Mouse (Mus musculus) midbrain, embryonic 13.5 days (tissue): ENCODE data around the gene Riok1. TPM values are rescaled to one million over a fixed set of nuclear protein-coding genes. Genes with fewer than 3 reads are reported as not detected.

Experiments
- ATAC-seq: fragments of 200-750 bp; cut with Nextera tagmentation; 2 replicates; pipeline ENCODE4 v1.8.0; 2017; ENCODE audit warnings: mild to moderate bottlenecking, moderate TSS enrichment, moderate library complexity
- H3K27ac ChIP-seq: fragments of 300-500 bp; sonication (generic); 2 replicates; pipeline ENCODE4 v1.5.1; 2015; ENCODE audit warnings: inconsistent platforms, mild to moderate bottlenecking, moderate library complexity
- H3K27me3 ChIP-seq: fragments of 300-500 bp; sonication (generic); 2 replicates; pipeline ENCODE4 v1.6.1; 2015; ENCODE audit warnings: mild to moderate bottlenecking, inconsistent platforms
- H3K36me3 ChIP-seq: fragments of 300-500 bp; sonication (generic); 2 replicates; pipeline ENCODE4 v1.6.1; 2015; ENCODE audit warnings: mild to moderate bottlenecking, inconsistent platforms
- H3K4me1 ChIP-seq: fragments of 300-500 bp; sonication (generic); replicated peaks from 2 replicates; pipeline ENCODE4 v1.6.1; 2015; ENCODE audit warnings: inconsistent platforms
- H3K4me2 ChIP-seq: fragments of 300-500 bp; sonication (generic); replicated peaks from 2 replicates; pipeline ENCODE4 v1.6.1; 2015; ENCODE audit warnings: moderate library complexity, mild to moderate bottlenecking, inconsistent platforms
- H3K4me3 ChIP-seq: fragments of 300-500 bp; sonication (generic); replicated peaks from 2 replicates; pipeline ENCODE4 v1.5.1; 2015; ENCODE audit warnings: mild to moderate bottlenecking, inconsistent platforms
- H3K9ac ChIP-seq: fragments of 300-500 bp; sonication (generic); replicated peaks from 2 replicates; pipeline ENCODE4 v1.6.1; 2015; ENCODE audit warnings: mild to moderate bottlenecking, inconsistent platforms
- H3K9me3 ChIP-seq: fragments of 300-500 bp; sonication (generic); 2 replicates; pipeline ENCODE4 v1.6.1; 2016; ENCODE audit warnings: mild to moderate bottlenecking, inconsistent platforms
- WGBS: fragments of 180-500 bp; shearing (Covaris S2); methylation state at CpG from one replicate; pipeline ENCODE4 v1.1.7; 2015; 5-methylcytosine and 5-hydroxymethylcytosine counted together
- polyA plus RNA-seq: library from polyadenylated mRNA; unstranded; fragments of >200 nt; fragmentation: Nextera tagmentation; extraction: Ambion mirVana; gene quantifications from 2 replicates; pipeline ENCODE4 v1.2.1, GENCODE M21; 2015

Riok1 gene
- 59.5 and 67.5 TPM in 2 replicates for polyA plus RNA-seq

- Histone ChIP-seq H3K27ac (peak within 1 kb of the TSS; percentile 82), H3K4me1 (peaks cover 29% of the 10 kb centered on the region), H3K27me3 (no peaks in the 10 kb centered on the region), H3K9ac (peak within 1 kb of the TSS; percentile 84), H3K9me3 (no peaks in the 10 kb centered on the region), H3K36me3 (peaks cover 18% of the 10 kb centered on the region), H3K4me3 (peak within 1 kb of the TSS; percentile 82), H3K4me2 (peak within 1 kb of the TSS; percentile 86)
- 13% methylated on average over 37 of the region's 37 CpGs for WGBS
- peak; percentile 76; the same call in 1 of the 2 replicates for ATAC-seq
These were observed at the start of gene Riok1 for GRCm38 (mm10) chr13:38036343-38037043. Gene Riok1 (plus strand): TSS chr13:38036995.

GRCm38 (mm10) chr13:37989701-37990100 is 47.1 kb upstream of the Riok1 start:
- Histone ChIP-seq H3K4me1 (peaks cover 12% of the 10 kb centered on the region), H3K27ac (no peak overlapping the region), H3K36me3 (peaks cover 62% of the 10 kb centered on the region), H3K4me2 (no peak overlapping the region), H3K9me3 (no peaks in the 10 kb centered on the region), H3K27me3 (no peaks in the 10 kb centered on the region), H3K4me3 (no peak overlapping the region), H3K9ac (no peak overlapping the region)
- no peak for ATAC-seq
- WGBS = 95% methylated on average over 8 of the region's 8 CpGs

GRCm38 (mm10) chr13:37992638-37993371 is 44.0 kb upstream of the Riok1 start:
- no peak for ATAC-seq
- Histone ChIP-seq H3K9ac (peak overlapping the region; percentile 96), H3K4me2 (peak overlapping the region; percentile 83), H3K27me3 (no peaks in the 10 kb centered on the region), H3K9me3 (no peaks in the 10 kb centered on the region), H3K36me3 (peaks cover 36% of the 10 kb centered on the region), H3K27ac (no peak overlapping the region), H3K4me3 (peak overlapping the region; percentile 87), H3K4me1 (peaks cover 12% of the 10 kb centered on the region)
- 14% methylated on average over 10 of the region's 10 CpGs for WGBS

- H3K9me3 ChIP-seq = no peaks in the 10 kb centered on the region
- peak overlapping the region; percentile 83 for H3K4me2 ChIP-seq
- H3K36me3 ChIP-seq = peaks cover 30% of the 10 kb centered on the region
- H3K4me1 ChIP-seq = peaks cover 12% of the 10 kb centered on the region
- H3K27me3 ChIP-seq = no peaks in the 10 kb centered on the region
- peak overlapping the region; percentile 96 for H3K9ac ChIP-seq
- peak overlapping the region; percentile 96 for H3K27ac ChIP-seq
- no peak for ATAC-seq
- peak overlapping the region; percentile 87 for H3K4me3 ChIP-seq
- under 1% methylated on average over 17 of the region's 17 CpGs for WGBS
These were observed 43.5 kb upstream of the Riok1 start for GRCm38 (mm10) chr13:37993376-37993703.

GRCm38 (mm10) chr13:37993704-37994404 is 42.9 kb upstream of the Riok1 start, which contains the start of gene Ssr1:
Gene Ssr1 (minus strand): TSS chr13:37994217.
- Histone ChIP-seq H3K4me1 (peaks cover 12% of the 10 kb centered on the region), H3K9ac (peak within 1 kb of the TSS; percentile 96), H3K27me3 (no peaks in the 10 kb centered on the region), H3K4me3 (peak within 1 kb of the TSS; percentile 87), H3K36me3 (peaks cover 25% of the 10 kb centered on the region), H3K27ac (peak within 1 kb of the TSS; percentile 96), H3K9me3 (no peaks in the 10 kb centered on the region), H3K4me2 (peak within 1 kb of the TSS; percentile 83)
- peak; percentile 98 for ATAC-seq
- WGBS = under 1% methylated on average over 71 of the region's 89 CpGs

- peak; percentile 77 for ATAC-seq
- Histone ChIP-seq H3K9ac (peak overlapping the region; percentile 57; the same call in 1 of the 2 replicates), H3K27me3 (no peaks in the 10 kb centered on the region), H3K36me3 (peaks cover 20% of the 10 kb centered on the region), H3K4me3 (peak overlapping the region; percentile 87), H3K4me2 (peak overlapping the region; percentile 83), H3K4me1 (peaks cover 12% of the 10 kb centered on the region), H3K9me3 (no peaks in the 10 kb centered on the region), H3K27ac (peak overlapping the region; percentile 45)
- WGBS = 24% methylated on average over 7 of the region's 7 CpGs
These were observed 42.4 kb upstream of the Riok1 start for GRCm38 (mm10) chr13:37994405-37994749.

GRCm38 (mm10) chr13:37999713-38000112 is 37.1 kb upstream of the Riok1 start:
- no peaks in the 10 kb centered on the region for H3K4me1 ChIP-seq
- no peak overlapping the region for H3K4me3 ChIP-seq
- H3K9ac ChIP-seq = no peak overlapping the region
- H3K27ac ChIP-seq = no peak overlapping the region
- H3K27me3 ChIP-seq = no peaks in the 10 kb centered on the region
- H3K36me3 ChIP-seq = no peaks in the 10 kb centered on the region
- 73% methylated on average over 3 of the region's 3 CpGs for WGBS
- no peaks in the 10 kb centered on the region for H3K9me3 ChIP-seq
- no peak overlapping the region for H3K4me2 ChIP-seq
- ATAC-seq = no peak

- H3K4me3 ChIP-seq = no peak overlapping the region
- WGBS = 33% methylated on average over 1 of the region's 1 CpGs
- no peaks in the 10 kb centered on the region for H3K4me1 ChIP-seq
- ATAC-seq = no peak
- H3K27me3 ChIP-seq = no peaks in the 10 kb centered on the region
- H3K27ac ChIP-seq = no peak overlapping the region
- H3K4me2 ChIP-seq = no peak overlapping the region
- H3K36me3 ChIP-seq = no peaks in the 10 kb centered on the region
- no peak overlapping the region for H3K9ac ChIP-seq
- no peaks in the 10 kb centered on the region for H3K9me3 ChIP-seq
These were observed 34.3 kb upstream of the Riok1 start for GRCm38 (mm10) chr13:38002461-38002860.

- 93% methylated on average over 2 of the region's 2 CpGs for WGBS
- Histone ChIP-seq H3K27me3 (no peaks in the 10 kb centered on the region), H3K4me2 (no peak overlapping the region), H3K36me3 (no peaks in the 10 kb centered on the region), H3K9me3 (no peaks in the 10 kb centered on the region), H3K9ac (no peak overlapping the region), H3K27ac (no peak overlapping the region), H3K4me1 (no peaks in the 10 kb centered on the region), H3K4me3 (no peak overlapping the region)
- no peak for ATAC-seq
These were observed 28.8 kb upstream of the Riok1 start for GRCm38 (mm10) chr13:38007972-38008371.

GRCm38 (mm10) chr13:38009721-38010408 is 26.9 kb upstream of the Riok1 start:
- WGBS = 89% methylated on average over 5 of the region's 5 CpGs

GRCm38 (mm10) chr13:38010444-38010910 is 26.3 kb upstream of the Riok1 start:
- no peak for ATAC-seq
- H3K9me3 ChIP-seq = no peaks in the 10 kb centered on the region
- H3K4me1 ChIP-seq = no peaks in the 10 kb centered on the region
- WGBS = 86% methylated on average over 5 of the region's 5 CpGs
- H3K9ac ChIP-seq = no peak overlapping the region
- H3K36me3 ChIP-seq = no peaks in the 10 kb centered on the region
- H3K27me3 ChIP-seq = no peaks in the 10 kb centered on the region
- H3K4me2 ChIP-seq = no peak overlapping the region
- H3K4me3 ChIP-seq = no peak overlapping the region
- H3K27ac ChIP-seq = no peak overlapping the region

More at GRCm38 (mm10) chr13:38009721-38010408, 26.9 kb upstream of the Riok1 start:
- no peak overlapping the region for H3K27ac ChIP-seq
- no peaks in the 10 kb centered on the region for H3K36me3 ChIP-seq
- no peak overlapping the region for H3K4me3 ChIP-seq
- H3K9me3 ChIP-seq = no peaks in the 10 kb centered on the region
- no peak for ATAC-seq
- no peaks in the 10 kb centered on the region for H3K27me3 ChIP-seq
- H3K4me1 ChIP-seq = no peaks in the 10 kb centered on the region
- no peak overlapping the region for H3K4me2 ChIP-seq
- no peak overlapping the region for H3K9ac ChIP-seq
